Mouse (Mus musculus): ENCODE results near the gene Smim17.
A peak's percentile ranks its signal among the peaks of the same experiment; 100 is the strongest.
"Not testable (repeated sequence)": the region's sequence is repeated elsewhere in the genome, so short reads cannot be mapped to it uniquely, and the experiment has no call there.

Gene Smim17

GRCm38 (mm10) chr7:6415442-6415787 is 16.9 kb downstream of the Smim17 start:
- no peak for DNase-seq (ENCODE audit: low spot score)

DNA sequence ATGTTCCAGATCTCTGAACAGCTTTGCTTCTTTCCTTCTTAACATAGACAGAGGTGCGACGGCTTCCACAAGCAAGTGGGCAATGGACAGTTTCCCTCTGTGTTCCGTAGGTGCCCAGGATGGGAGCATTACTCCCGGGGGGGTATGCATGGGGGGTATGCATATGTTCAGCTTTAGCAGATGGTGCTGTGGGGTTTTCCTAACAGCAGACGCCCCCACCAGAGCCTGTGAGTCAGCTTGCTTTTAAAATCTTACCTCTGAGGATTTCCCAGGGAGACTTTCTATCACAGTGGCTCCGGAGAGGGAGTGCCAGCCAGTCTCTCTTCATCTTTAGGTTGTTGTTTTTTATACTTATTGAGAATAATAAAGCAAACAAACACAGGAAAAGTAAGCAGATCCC is 21.4 kb downstream of the Smim17 start:
- DNase-seq (ENCODE audit: low spot score) = no peak

DNA sequence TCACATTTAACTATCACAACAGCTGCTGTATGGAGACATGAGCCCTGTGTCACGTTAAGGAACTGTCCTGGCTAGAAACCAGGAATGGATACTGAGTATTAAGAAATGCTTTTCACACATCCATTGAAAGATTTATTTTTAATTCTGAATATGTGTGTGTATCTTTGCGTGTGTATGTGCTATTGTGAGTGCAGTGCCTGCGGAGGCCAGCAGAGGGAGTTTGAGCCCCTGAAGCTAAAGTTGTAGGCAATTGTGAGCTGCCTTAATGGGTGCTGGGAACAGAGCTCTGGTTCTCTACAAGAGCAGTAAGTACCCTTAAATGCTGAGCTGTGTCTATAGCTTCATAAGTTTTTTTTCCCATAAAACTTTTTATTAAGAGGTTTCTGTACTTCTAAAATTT is 30.9 kb downstream of the Smim17 start:
- no peak for DNase-seq (ENCODE audit: low spot score)

- peak; percentile 25 for DNase-seq (ENCODE audit: low spot score)
Observed at GRCm38 (mm10) chr7:6430342-6430741, 31.8 kb downstream of the Smim17 start.

DNA sequence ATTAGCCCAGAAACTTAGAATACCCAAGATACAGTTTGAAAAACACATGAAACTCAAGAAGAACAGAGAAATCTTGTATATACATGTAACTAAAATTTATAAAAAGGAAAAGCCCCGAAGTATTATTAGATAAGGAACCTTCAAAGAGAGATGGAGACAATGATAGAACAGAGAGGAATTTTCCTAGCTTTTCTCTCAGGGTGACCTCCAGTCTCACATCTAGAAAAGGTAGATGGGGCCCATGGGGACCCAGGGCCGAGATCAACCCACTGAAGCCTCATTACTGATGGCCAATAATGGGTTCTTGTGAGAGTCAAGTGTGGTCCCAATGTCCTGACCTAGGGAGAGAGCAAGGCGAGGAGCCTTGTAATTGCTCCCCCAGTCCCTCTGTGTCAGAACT is 39.9 kb downstream of the Smim17 start, which contains the start of gene Olfr1344:
Gene Olfr1344 (plus strand): TSS at position 301 of the 400 bp plus-strand sequence.
- no peak for DNase-seq (ENCODE audit: low spot score)

DNA sequence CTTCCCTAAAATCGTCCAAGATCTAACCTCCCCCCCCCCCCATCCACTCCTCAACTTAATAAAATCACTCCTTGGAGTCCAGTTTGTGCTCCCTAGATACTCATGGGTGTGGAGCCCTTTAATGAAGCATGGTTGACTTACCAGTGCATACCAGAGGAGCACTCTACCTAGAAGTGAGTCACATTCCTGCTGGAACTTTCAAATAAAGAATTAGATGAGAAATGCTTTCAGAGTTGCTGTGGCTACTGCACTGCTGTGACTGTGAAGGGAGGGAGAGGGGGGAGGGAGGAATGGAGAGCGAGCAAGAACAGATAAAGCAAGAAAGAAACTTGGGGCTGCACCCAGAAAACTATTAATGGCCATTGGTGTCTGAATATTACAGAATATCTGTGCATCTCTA is 42.7 kb downstream of the Smim17 start:
- DNase-seq (ENCODE audit: low spot score) = no peak

- no peak for DNase-seq (ENCODE audit: low spot score)
Observed at GRCm38 (mm10) chr7:6447771-6448170, 49.3 kb downstream of the Smim17 start.

- DNase-seq (ENCODE audit: low spot score) = no peak
Observed at GRCm38 (mm10) chr7:6455868-6456267, 57.4 kb downstream of the Smim17 start, which contains the start of gene Olfr1336. Gene Olfr1336 (plus strand): TSS chr7:6456168.

DNA sequence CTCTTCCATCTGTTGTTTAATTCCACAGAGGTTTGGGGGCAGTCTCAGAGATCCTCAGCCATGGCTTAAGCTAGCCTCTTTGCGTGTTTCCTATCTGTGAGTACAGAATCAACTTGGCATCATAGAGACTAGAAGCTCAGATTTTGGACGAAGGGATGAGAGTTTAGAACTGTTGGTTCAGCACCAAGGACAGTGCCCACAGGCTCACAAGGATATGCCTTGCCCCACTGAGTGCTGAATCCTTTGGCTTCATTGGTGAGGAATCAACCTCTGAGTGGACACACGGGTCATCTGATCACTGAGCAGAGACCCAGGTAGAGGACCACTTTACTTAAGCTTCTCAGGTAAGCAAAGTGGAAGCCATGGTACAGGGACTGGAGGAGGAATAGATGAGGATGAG is 57.9 kb downstream of the Smim17 start:
- no peak for DNase-seq (ENCODE audit: low spot score)

DNA sequence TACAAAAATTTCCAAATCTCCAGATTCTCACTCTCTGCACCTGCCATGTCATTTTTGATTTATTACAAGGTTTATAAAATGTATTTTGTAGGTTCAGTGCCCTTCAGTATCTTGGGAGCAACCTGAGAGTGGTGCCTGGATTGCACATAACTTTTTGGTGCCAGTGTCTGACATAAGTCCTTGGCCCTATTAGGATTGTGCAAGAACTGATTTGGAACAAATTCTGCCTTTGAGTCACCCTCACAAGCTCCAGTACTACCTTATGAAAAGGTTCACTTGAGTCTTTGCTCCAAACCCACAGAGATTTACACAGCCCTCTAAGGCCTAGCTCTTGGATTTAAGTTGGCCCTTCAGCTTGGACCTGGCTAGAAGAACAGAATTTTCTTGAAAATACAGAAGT is 68.4 kb downstream of the Smim17 start, which contains the start of gene Olfr1346:
Gene Olfr1346 (plus strand): TSS at position 151 of the 400 bp plus-strand sequence.
- DNase-seq (ENCODE audit: low spot score) = no peak

GRCm38 (mm10) chr7:6477633-6478032 is 79.1 kb downstream of the Smim17 start:
- DNase-seq (ENCODE audit: low spot score) = not testable (repeated sequence)
